Mouse (Mus musculus) bone marrow macrophage, adult 2 months (primary cell): Measurements from ENCODE around the gene Abt1.

ENCODE experiments used
- CTCF ChIP-seq: IDR thresholded peaks from 2 replicates; pipeline ENCODE4 v1.5.1; 2012; ENCODE audit warnings: low read depth, mild to moderate bottlenecking, low read length, moderate library complexity
- POLR2A ChIP-seq: IDR thresholded peaks from 2 replicates; pipeline ENCODE4 v1.6.1; 2012; ENCODE audit warnings: mild to moderate bottlenecking, low read depth, low read length, borderline replicate concordance

GRCm38 (mm10) chr13:23427401-23427910 lies 3.8 kb upstream of the Abt1 start:
- TF ChIP-seq CTCF (no peak), POLR2A (no peak)
